Mouse (Mus musculus) hindbrain, embryonic 14.5 days (tissue): ENCODE measurements around the gene Hpn. TPM values are rescaled to one million over a fixed set of nuclear protein-coding genes. Genes with fewer than 3 reads are reported as not detected.

Experiments
- ATAC-seq: fragments of 200-750 bp; cut with Nextera tagmentation; 2 replicates; pipeline ENCODE4 v1.8.0; 2017; ENCODE audit warnings: moderate number of reproducible peaks, mild to moderate bottlenecking, moderate TSS enrichment, moderate library complexity; ENCODE audit not compliant: low FRiP score
- DNase-seq: peaks from one replicate; pipeline ENCODE4 v3.0.0-alpha.2; 2015; ENCODE audit warnings: low spot score
- H3K27ac ChIP-seq: fragments of 300-500 bp; sonication (generic); 2 replicates; pipeline ENCODE4 v1.5.1; 2014; ENCODE audit warnings: mild to moderate bottlenecking, moderate library complexity
- H3K27me3 ChIP-seq: fragments of 300-500 bp; sonication (generic); 2 replicates; pipeline ENCODE4 v1.6.1; 2014; ENCODE audit warnings: mild to moderate bottlenecking, low read length, mixed read lengths; ENCODE audit not compliant: control insufficient read depth, insufficient read depth
- H3K36me3 ChIP-seq: fragments of 300-500 bp; sonication (generic); replicated peaks from 2 replicates; pipeline ENCODE4 v1.6.1; 2014; ENCODE audit not compliant: control insufficient read depth, insufficient read depth
- H3K4me1 ChIP-seq: fragments of 300-500 bp; sonication (generic); replicated peaks from 2 replicates; pipeline ENCODE4 v1.6.1; 2014; ENCODE audit warnings: antibody characterized with exemption, low read length, mixed read lengths; ENCODE audit not compliant: control insufficient read depth, insufficient read depth
- H3K4me2 ChIP-seq: fragments of 300-500 bp; sonication (generic); replicated peaks from 2 replicates; pipeline ENCODE4 v1.6.1; 2014; ENCODE audit warnings: mild to moderate bottlenecking, moderate library complexity
- H3K4me3 ChIP-seq: fragments of 300-500 bp; sonication (generic); replicated peaks from 2 replicates; pipeline ENCODE4 v1.5.1; 2014; ENCODE audit warnings: mild to moderate bottlenecking, low read length
- H3K9ac ChIP-seq: fragments of 300-500 bp; sonication (generic); 2 replicates; pipeline ENCODE4 v1.6.1; 2014
- H3K9me3 ChIP-seq: fragments of 300-500 bp; sonication (generic); 2 replicates; pipeline ENCODE4 v1.6.1; 2016; ENCODE audit warnings: low read length; ENCODE audit not compliant: control insufficient read depth
- WGBS: fragments of 180-500 bp; shearing (Covaris S2); extraction: QIAGEN DNeasy Blood & Tissue Kit; methylation state at CpG from one replicate; pipeline ENCODE4 v1.1.7; 2014; 5-methylcytosine and 5-hydroxymethylcytosine counted together
- polyA plus RNA-seq: library from polyadenylated mRNA; unstranded; fragments of >200 nt; fragmentation: Nextera tagmentation; extraction: Ambion mirVana; gene quantifications from 2 replicates; pipeline ENCODE4 v1.2.1, GENCODE M21; 2014

Hpn gene
- polyA plus RNA-seq, 1 experiment from 2014 or later = 0.67 TPM

GRCm38 (mm10) chr7:31072326-31072725 is 42.8 kb downstream of the Hpn start:
- WGBS = 46% methylated on average over 9 of the region's 9 CpGs
- H3K4me1 ChIP-seq = no peaks in the 10 kb centered on the region
- ATAC-seq (no peak), DNase-seq (no peak)
- no peak overlapping the region for H3K27ac ChIP-seq
- no peaks in the 10 kb centered on the region for H3K36me3 ChIP-seq
- H3K4me3 ChIP-seq = no peak overlapping the region
- H3K27me3 ChIP-seq = no peaks in the 10 kb centered on the region
- H3K9ac ChIP-seq = no peak overlapping the region
- H3K9me3 ChIP-seq = no peaks in the 10 kb centered on the region
- no peak overlapping the region for H3K4me2 ChIP-seq

GRCm38 (mm10) chr7:31070324-31070723 is 44.8 kb downstream of the Hpn start:
- H3K9ac ChIP-seq = no peak overlapping the region
- WGBS = 78% methylated on average over 6 of the region's 6 CpGs
- DNase-seq = no peak
- no peak overlapping the region for H3K4me3 ChIP-seq
- no peaks in the 10 kb centered on the region for H3K36me3 ChIP-seq
- no peak overlapping the region for H3K4me2 ChIP-seq
- no peak for ATAC-seq
- no peaks in the 10 kb centered on the region for H3K9me3 ChIP-seq
- no peaks in the 10 kb centered on the region for H3K27me3 ChIP-seq
- H3K4me1 ChIP-seq = no peaks in the 10 kb centered on the region
- no peak overlapping the region for H3K27ac ChIP-seq

- Histone ChIP-seq H3K4me1 (no peaks in the 10 kb centered on the region), H3K4me3 (no peak overlapping the region), H3K9me3 (no peaks in the 10 kb centered on the region), H3K27ac (no peak overlapping the region), H3K27me3 (no peaks in the 10 kb centered on the region), H3K36me3 (no peaks in the 10 kb centered on the region), H3K4me2 (no peak overlapping the region), H3K9ac (no peak overlapping the region)
- ATAC-seq (no peak), DNase-seq (no peak)
- 87% methylated on average over 14 of the region's 14 CpGs for WGBS
These were observed 45.6 kb downstream of the Hpn start for GRCm38 (mm10) chr7:31069491-31069890.

- Histone ChIP-seq H3K27ac (no peak overlapping the region), H3K36me3 (no peaks in the 10 kb centered on the region), H3K9ac (no peak overlapping the region), H3K9me3 (no peaks in the 10 kb centered on the region), H3K4me1 (no peaks in the 10 kb centered on the region), H3K4me2 (no peak overlapping the region), H3K4me3 (no peak overlapping the region), H3K27me3 (no peaks in the 10 kb centered on the region)
- WGBS = 45% methylated on average over 5 of the region's 5 CpGs
- ATAC-seq = no peak
- DNase-seq = no peak
These were observed 47.3 kb downstream of the Hpn start for GRCm38 (mm10) chr7:31067836-31068235.

GRCm38 (mm10) chr7:31063074-31063560 is 52.0 kb downstream of the Hpn start:
- Histone ChIP-seq H3K9ac (no peak overlapping the region), H3K4me2 (no peak overlapping the region), H3K27me3 (no peaks in the 10 kb centered on the region), H3K9me3 (no peaks in the 10 kb centered on the region), H3K36me3 (no peaks in the 10 kb centered on the region), H3K4me3 (no peak overlapping the region), H3K27ac (no peak overlapping the region), H3K4me1 (no peaks in the 10 kb centered on the region)
- DNase-seq = no peak
- WGBS = 92% methylated on average over 12 of the region's 12 CpGs
- no peak for ATAC-seq

GRCm38 (mm10) chr7:31060621-31061010 is 54.5 kb downstream of the Hpn start:
- Histone ChIP-seq H3K27me3 (no peaks in the 10 kb centered on the region), H3K9me3 (no peaks in the 10 kb centered on the region), H3K4me1 (no peaks in the 10 kb centered on the region), H3K36me3 (no peaks in the 10 kb centered on the region), H3K4me2 (no peak overlapping the region), H3K4me3 (no peak overlapping the region), H3K27ac (no peak overlapping the region), H3K9ac (no peak overlapping the region)
- no peak for ATAC-seq
- no peak for DNase-seq
- 88% methylated on average over 7 of the region's 7 CpGs for WGBS

- no peak overlapping the region for H3K4me2 ChIP-seq
- no peak overlapping the region for H3K4me3 ChIP-seq
- H3K9ac ChIP-seq = no peak overlapping the region
- H3K27me3 ChIP-seq = no peaks in the 10 kb centered on the region
- H3K27ac ChIP-seq = no peak overlapping the region
- H3K4me1 ChIP-seq = no peaks in the 10 kb centered on the region
- no peaks in the 10 kb centered on the region for H3K9me3 ChIP-seq
- DNase-seq (no peak), ATAC-seq (no peak)
- no peaks in the 10 kb centered on the region for H3K36me3 ChIP-seq
- WGBS = 69% methylated on average over 11 of the region's 11 CpGs
These were observed 55.0 kb downstream of the Hpn start for GRCm38 (mm10) chr7:31059919-31060620.

- H3K9ac ChIP-seq = no peak within 1 kb of the TSS
- H3K36me3 ChIP-seq = no peaks in the 10 kb centered on the region
- H3K4me1 ChIP-seq = no peaks in the 10 kb centered on the region
- no peak within 1 kb of the TSS for H3K4me3 ChIP-seq
- 2% methylated on average over 2 of the region's 2 CpGs for WGBS
- 0 out of 2 replicates have a peak, but pooled peaks have one; percentile 41 for ATAC-seq
- no peak within 1 kb of the TSS; the same call in 1 of the 2 replicates for H3K27ac ChIP-seq
- peak; percentile 58 for DNase-seq
- no peak within 1 kb of the TSS for H3K4me2 ChIP-seq
- H3K9me3 ChIP-seq = no peaks in the 10 kb centered on the region
- 0 out of 2 replicates have a peak, but pooled peaks cover 4% of the 10 kb centered on the region for H3K27me3 ChIP-seq
These were observed 56.0 kb downstream of the Hpn start, which contains the start of gene Lgi4 for GRCm38 (mm10) chr7:31059108-31059507. Gene Lgi4 (plus strand): TSS chr7:31059342.

- no peak for ATAC-seq
- no peak overlapping the region for H3K4me3 ChIP-seq
- 85% methylated on average over 6 of the region's 6 CpGs for WGBS
These were observed 56.9 kb downstream of the Hpn start for GRCm38 (mm10) chr7:31058211-31058610.

More at GRCm38 (mm10) chr7:31058211-31058610, 56.9 kb downstream of the Hpn start:
- peaks cover 6% of the 10 kb centered on the region for H3K27me3 ChIP-seq
- no peak overlapping the region for H3K4me2 ChIP-seq
- H3K36me3 ChIP-seq = no peaks in the 10 kb centered on the region
- no peaks in the 10 kb centered on the region for H3K9me3 ChIP-seq
- no peaks in the 10 kb centered on the region for H3K4me1 ChIP-seq
- DNase-seq = no peak
- H3K9ac ChIP-seq = no peak overlapping the region
- no peak overlapping the region for H3K27ac ChIP-seq
